Mouse (Mus musculus) kidney, postnatal 25 days (tissue): ENCODE data around the gene Brinp2.

ENCODE experiments used
- DNase-seq, 2 experiments: peaks; one replicate each; pipeline ENCODE4 v3.0.0; 2021; ENCODE audit warnings: mixed read lengths in 2 of 2

Brinp2 gene

DNA sequence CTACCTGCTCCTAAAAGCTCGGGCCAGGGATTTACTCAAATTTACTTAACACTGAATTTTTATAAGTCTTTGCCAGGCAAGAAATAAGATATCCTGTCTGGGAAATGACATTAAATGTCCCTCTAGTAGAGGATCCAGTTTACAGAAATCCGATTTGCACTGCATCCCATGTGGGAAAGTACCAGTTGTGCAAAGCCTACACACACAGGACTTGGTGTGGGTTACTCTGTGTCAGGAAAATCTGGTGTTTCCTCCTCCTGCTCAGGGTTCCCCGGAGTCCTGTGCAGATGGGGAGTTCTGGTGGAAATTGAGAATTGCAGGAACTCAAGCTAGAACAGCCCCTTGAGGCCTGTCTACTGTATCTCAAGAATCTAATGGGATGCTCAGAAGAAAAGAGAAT, 70.9 kb downstream of the Brinp2 start:
- DNase-seq: no peak

DNA sequence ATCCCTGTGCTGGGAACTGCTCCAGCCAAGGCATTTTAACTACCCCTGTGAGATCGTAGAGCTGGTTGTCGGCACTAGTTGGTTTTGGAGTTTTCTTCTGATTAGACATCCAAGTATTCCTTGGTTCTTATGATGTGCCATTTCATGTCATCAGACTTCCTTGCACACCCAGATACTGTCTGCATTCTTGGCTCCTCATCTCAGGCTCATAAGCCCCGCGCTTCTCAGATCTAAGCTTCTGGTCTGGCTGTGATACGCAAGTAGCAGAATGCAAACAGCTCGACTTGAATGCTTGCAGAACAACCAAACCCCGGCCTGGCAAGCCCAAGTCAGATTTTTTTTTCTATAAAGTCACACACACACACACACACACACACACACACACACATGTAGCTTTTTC, 72.3 kb downstream of the Brinp2 start:
- DNase-seq: no peak

DNA sequence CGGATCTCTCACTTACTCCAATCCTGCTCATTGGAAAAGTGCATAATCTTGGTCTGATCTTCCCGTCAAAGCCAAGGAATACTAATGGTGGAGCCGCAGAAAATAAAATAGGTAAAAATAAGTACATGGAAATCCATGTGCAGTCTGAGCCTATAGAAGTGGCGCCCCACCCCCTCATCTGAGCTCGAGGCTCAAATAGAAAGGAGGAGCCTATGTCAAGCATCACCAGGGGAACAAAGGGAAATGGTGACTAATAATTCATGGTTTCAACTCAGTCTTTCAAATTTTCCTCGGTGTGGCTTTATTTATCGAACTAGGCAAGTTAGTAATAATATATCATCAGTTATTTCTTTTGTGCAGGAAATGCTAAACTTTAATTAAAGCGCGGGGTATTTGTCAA, 84.1 kb downstream of the Brinp2 start:
- DNase-seq: no peak

DNA sequence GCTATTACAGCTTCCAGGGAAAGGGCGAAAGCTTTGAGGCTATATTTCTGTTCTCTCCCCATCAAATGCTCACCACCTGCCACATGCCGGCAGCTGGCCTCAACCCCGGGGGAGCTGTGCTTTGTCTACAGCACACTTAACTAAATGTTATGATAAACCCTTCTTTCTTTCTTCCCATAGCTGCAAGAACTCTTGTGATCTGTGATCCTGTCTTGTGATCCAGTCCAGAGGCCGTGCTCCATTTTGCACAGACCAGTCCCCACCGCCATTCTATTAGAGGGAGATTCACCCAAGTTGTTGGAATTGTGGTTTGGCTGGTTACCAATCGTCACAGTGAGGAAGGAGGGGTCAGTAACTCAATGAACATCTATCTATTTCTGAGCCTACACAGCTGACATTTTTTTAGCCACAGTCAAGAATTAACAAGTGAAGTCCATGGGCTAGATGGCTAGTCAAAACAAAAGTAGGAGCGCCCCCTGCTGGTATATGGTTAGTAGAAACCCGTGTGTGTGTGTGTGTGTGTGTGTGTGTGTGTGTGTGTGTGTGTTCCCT, 89.0 kb downstream of the Brinp2 start:
- peak; percentile 45 to 70 for DNase-seq

DNA sequence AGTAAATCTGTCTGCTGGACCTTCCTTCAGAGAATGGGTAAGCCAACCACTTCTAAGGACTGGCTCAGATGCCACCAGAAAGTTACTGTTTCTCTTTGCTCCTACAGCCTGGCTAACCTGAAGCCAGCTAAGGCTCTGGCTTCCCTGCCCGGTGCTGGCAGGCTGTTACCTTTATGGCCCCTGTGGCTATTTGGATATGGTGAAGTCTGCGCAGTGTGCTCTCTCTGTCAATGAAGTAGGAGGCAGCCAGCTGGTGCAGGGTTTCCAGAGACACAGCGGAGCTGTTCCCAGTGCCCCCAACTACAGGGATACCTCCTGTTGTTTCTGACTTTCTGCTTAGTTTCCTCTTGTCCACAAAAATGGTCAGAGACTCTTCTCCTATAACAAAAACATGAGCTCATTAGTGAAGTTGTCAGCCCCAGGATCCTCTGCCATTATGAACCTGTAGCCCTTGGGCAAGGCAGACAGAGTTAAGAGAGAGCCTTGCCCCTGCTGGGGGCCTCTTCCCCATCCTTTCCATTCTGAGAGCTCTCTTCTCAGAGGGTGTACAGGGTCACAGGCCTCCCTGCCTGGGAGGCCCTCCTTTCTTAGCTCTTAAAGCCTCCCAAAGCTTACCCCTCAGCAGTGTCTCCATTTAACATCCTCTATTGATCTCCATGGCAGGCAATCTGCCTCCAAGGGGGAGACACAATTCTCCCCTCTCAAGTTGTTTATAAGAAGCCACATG, 89.7 kb downstream of the Brinp2 start:
- DNase-seq: no peak

DNA sequence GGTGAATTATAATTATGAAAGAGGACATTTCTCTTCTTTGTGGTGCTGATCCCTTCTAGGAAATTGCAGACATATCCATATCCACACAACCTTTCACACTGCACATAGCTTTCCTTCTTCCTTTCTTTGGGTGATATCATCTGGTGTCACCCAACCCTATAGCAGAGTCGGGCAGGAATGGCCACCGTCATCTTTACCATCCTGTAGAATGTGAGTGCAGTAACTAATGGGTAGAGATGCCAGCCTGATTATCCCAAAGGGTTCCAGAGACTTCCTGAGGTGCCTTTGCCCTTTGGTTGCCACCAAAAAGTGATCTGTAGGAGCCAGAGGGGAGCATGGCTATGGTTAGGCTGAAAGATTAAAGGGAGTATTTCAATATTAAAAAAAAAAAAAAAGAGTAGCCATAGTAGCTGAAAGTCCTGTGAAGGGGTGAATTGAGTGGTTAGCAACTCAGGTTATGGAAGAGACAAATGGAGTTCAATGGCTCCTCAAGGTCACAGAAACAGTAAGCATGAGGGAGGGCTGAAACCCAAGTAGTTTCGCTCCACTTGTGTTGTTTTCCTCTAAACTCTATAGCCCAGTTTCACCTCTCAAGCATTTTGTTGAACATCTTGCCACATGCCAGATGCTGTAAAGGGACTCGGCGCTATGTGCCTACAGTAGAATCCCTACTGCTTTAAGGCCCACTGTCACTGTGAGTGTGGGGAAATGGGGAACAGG, 96.5 kb downstream of the Brinp2 start:
- DNase-seq: no peak

DNA sequence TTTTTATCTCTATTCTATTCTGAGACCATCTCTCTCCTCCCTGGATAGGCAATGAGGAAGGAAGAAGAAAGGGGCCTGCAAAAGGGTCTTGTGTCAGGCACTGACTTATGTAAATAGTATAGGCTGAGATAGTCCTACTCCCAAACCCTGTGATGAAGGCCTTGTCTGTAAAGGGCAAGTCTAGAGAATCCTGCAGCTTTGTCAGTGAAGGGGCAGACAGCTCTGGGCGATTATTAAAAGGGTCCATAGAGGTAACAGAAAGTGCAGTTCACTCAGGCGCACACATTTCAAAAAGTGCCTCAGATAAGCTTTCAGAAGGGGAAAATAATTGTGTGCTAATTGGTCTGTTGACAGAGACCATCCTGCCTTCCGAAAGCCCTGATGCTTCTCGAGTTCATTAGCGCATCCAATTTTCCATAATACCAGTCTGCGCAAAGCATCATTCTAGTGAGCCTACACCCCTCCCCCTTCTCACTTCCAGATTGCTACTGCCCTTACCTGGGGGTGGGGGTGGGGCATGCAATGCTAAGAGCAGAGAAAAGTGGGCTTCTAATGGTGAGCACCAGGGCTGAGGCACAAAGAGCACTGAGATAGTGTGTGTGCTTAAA, 97.3 kb downstream of the Brinp2 start:
- no peak for DNase-seq

DNA sequence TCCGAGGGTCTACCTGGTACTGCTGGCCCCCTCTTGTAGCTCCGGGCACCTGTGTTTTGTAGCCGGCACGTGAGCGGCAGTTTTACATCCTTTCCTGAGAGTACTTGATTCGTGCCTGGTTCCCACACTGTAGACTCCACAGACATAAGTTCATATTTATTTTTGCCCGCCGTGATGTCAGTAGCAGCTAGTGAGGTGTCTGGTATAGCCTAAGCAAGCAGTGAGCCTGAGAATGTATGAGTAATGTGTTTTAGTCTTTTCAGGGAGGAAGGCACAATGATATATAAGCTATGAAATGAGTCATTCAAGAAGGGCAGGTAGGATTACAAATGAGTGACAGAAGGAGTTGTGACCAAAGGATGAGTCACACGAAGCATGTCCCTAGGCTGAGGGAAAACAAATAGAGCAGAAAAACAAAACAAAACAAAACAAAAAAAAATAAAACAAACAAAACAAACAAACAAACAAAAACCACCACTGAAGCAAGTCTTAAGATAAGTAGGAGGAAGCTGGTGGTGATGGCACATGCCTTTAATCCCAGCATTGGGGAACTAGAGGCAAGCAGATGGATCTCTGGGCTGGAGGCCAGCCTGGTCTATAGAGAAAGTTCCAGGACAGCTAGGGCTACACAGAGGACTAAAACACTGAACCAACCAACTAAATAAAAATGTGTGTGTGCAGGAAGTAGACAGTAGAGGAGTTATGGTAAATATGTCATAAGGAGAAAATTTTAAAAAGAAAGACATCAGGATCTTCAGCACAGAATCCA, 100.0 kb downstream of the Brinp2 start:
- no peak for DNase-seq

DNA sequence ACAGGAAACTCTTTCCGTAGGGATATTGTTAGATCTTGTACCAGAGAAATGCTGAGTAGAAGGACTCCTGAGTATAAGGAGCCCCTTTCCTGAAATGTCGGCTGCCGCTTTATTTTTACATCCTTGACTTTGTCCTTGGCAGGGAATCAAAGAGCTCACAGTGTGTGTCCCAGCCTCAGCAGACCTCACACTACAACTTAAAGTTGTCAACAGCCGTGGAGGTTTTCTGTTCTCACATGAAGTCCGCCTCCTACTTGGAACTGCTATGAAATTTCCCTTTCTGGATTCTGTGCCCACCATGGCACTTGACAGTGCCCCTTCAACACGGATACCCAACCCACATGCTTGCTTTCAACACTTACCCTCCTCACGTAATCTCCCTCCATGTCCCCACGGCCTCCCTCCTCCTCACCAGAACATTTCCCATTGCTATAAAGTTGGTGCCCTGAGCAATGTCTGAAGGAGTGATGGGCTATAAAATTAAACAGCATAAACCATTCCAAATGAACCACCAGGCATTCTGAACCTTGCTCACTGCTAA, 103.4 kb downstream of the Brinp2 start:
- no peak for DNase-seq

DNA sequence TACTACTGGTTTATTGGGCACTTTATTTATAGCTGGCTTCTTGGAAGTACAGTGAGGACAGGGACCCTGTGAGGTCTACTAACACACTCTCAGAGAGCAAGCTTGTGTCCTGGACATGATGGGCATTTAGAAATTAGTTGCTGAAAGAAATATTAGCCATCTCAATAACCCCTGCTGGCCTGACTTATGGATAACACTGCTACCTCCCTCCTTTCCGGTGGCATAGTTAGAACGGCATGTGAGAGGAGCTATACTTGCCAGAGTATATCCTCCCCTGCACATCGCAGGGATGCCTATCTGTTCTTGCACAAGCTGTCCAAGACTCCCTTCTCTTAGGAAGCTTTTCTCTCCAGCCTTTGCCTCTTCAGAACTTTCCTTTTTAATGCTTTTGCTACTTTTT, 107.9 kb downstream of the Brinp2 start:
- DNase-seq: no peak

DNA sequence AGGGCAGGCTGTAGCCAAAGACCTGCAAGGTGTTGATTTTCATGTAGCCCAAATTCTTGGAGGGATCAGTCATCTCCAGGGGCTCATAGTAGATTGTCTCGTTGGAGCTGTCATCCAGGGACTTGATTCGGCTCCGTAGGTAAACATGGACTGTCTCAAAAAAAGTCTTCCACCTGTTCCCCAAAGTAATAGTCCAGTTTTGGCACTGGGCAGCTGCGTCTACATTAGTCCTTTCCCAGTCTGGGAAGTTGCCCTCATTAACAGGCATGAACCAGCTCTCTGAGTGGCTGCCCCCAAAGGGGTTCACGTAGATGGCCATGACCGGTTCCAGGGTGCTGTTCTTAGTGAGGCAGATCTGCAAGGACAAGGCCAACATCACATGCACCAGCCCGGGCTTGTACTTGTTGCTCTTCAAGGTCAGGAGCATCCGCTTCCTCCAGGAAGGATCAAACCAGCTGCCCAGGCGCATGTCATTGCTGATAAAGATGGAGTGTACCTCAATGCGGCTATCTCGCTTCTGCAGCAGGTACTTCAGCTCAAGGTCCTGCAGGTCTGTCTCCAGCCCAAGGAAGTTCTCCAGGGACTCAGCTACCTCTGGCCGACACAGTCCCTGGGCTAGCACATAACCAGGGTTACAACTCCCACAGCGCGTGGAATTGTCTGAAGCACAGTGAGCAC, 109.5 kb downstream of the Brinp2 start:
- no peak for DNase-seq

DNA sequence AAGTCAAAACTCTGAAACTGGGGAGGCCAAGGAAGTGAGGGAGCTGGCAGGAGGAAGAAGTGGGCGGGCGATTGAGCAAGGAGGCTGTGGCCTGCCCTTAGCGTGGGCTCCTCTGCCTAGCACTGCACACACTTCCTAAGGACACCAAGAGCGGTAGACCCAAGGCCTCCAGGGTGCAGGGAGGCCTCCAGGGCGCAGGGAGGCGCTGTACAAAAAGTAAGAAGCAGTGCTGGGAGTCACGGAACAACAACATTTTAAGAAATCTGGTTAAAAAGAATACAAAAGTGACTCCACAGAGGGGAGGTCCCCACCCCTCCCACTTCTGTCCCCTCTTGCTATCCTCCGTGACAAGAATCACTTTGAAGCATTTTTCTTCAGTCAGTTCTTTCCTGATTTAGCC, 110.6 kb downstream of the Brinp2 start:
- DNase-seq: no peak

DNA sequence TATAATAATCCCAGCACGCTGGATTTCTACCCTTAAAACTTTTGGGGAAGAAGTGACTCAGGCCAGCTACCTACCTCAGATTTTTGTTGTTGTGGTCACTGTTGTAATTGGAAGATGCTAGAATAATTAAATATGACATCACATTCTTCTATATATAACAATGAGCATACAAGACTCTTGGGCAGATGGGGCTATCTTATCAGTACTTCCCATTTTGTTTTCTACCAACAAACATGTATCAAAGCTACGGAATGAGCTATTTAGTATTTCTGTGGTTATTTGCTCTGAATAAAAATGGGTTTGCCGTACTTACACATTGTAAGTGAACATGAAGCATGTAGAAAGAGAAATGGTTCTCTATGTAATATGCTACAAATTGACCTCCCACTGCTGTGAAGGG, 112.1 kb downstream of the Brinp2 start:
- DNase-seq: no peak

DNA sequence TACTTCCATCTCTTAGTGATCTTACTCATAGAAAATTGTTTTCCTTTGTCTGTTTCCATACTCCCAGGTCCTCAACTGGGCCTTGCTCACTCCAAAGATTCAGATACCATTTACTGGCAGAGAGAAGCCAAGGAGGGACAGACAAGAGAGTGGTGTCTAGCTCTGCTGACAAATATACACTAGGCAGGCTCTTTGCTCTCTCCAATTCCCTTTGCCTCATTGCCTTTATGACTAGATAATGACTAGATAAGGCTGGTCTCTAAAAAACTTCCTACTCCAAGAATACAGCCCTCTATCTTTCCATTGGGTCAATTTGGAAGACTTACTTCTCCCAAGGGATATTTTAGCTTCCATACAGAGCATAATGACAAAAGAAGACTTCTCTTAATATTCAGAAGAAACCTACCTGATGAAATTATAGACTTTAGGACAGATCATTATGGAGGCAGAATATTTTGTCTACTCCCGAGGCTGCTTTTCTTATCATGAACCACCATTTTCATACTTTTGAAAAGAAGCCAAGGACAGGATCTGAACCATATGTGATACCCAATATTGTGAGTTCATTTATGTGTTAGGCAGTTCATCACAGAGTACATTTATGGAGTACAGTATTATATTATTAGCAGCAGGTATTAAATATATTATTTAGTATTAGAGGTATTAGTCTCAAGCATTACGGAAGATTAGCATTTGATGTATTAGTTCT, 114.1 kb downstream of the Brinp2 start:
- no peak for DNase-seq

DNA sequence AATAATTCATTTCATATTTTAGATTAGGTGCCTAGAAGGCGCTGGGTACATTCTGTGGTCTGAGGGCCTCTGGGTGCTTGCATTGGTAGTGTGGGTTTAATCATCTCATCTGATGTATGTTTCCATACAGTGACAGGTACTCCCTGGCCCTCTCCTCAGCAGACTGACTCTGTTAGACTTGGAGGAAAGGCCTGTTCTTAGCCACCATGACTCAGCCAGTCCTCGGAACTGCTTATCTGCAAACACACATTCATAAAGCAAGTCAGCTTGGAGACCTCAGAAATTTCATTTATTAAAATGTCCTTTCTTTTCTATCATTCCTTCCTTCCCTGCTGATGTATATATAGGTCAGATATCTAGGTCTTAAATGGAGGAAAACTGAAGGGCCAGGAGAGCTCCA, 116.3 kb downstream of the Brinp2 start:
- no peak for DNase-seq

DNA sequence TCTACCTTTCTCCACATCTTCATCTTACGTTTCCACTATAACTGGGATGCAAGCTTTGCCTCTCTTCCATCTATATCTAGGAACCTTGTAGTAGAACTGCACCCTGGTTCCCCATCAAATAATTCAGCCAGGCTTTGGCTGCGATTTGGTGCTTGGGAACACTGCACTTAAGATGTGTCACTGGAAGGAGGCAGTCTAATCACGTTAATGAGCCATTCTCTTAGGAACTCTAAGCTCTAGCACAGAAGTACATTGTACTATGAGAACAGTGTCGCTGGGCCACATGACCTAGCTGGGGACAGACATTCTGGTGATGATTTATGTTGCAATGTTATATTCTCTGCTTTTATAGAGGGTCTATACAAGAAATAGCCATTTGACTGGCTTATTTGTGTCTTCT, 117.4 kb downstream of the Brinp2 start:
- DNase-seq: no peak

DNA sequence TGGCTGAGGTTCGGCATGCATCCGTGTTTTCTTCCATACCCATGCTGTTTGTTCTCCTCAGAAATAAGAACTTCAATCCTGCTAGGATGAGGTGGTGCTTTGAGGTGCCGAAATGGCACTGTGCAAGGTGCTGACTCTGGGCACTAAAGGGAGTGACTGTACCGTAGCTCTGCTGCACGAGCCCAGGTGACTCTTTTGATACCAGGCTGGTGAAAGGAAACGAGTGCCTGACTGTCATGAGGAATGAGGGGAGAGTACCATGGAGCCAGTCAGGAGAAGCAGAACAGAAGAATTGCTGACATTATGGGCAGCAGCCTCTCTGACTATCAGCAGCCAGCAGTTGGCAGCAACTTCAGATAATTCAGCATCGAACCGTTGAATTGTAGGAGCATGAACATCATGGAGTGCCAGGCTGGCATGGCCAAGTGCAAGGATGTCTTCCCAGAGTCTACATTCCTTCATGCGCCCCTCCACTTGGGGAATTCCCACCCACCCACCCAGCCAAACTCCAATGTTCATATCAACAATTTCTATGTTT, 127.4 kb downstream of the Brinp2 start:
- no peak for DNase-seq

DNA sequence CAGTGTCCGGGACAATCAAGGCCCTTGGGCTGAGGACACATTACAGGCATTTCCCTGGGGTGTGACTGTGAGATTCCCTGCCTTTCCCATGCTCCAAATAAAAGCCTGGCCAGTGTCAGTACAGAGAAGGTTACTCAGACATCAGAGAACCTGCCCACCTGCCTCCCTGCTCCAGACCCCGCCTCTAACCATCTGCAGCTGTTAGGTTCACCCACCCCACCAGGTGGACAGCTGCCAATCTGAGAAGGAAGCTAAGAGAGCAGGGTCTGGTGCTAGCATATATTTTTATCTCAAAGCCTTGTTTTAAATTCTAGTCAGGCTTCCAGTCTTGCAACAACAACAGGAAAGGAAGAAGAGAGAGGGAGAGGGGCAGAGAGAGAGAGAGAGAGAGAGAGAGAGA, 128.9 kb downstream of the Brinp2 start:
- no peak for DNase-seq

DNA sequence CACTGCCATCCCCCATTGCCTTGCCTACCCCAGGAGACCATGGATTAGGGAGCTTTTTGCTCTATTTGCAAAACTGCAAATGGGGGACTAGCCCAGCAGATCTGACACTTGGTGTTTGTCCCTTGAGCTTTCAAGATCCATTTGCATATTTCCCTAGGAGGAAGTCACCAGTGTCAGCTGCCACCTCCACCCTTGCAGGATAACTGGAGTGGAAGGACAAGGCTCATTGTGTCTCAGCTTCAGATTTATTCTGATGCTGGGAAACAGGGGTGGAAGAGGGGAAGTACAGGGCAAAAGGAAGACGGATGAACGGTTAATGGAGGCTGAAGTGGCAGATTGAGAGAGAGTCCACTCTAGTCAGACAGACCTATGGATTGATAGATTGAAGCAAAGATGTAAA, 129.4 kb downstream of the Brinp2 start:
- no peak for DNase-seq

DNA sequence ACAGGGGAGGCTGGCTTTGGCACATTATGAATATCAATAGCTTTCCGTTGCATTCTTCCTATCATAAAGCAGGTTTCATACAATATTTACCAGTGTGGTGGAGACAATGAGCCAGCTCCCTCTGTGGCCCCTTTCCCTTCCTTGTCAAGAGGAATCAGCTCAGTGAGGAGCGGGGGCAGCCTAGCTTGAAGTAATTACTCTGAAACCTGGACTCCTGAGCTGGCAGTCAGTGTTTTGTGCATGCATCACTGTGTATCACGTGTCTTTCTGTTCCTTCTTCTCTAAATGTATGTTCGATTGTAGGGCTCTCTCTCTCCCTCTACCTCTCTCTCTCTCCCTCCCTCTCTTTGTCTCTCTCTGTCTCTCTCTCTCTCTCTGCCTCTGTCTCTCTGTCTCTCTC, 135.1 kb downstream of the Brinp2 start:
- DNase-seq: no peak

DNA sequence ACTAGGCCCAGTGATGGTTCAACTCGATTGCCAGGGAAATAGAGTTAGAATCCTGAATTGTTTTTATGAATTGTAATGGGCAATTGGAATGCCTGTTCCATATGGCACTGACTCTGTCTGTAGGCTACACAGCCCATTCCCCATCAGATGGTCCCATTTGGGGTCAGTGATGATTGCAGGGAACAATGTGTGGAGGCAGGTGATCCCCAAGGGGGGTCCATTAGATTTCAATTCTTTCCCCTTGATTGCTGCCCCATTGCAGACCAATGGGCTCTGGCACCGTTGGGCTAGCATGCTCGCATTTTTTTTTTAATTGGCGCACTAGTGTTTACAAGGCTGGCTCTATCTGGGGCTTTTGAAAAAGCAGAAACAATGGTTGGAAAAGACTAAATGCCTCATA, 136.0 kb downstream of the Brinp2 start:
- DNase-seq: no peak
